Mouse (Mus musculus) embryo, embryonic 10 days (tissue): ENCODE results near the gene D6Ertd527e.

Experiments used
- DNase-seq: peaks from one replicate; pipeline ENCODE4 v3.0.0-alpha.2; 2015; ENCODE audit warnings: low spot score

Gene D6Ertd527e

GRCm38 (mm10) chr6:87111493-87111892, 6.9 kb downstream of the D6Ertd527e start:
- no peak for DNase-seq

GRCm38 (mm10) chr6:87112125-87112524, 7.6 kb downstream of the D6Ertd527e start:
- no peak for DNase-seq

GRCm38 (mm10) chr6:87115981-87116380, 11.4 kb downstream of the D6Ertd527e start:
- no peak for DNase-seq

GRCm38 (mm10) chr6:87116596-87116995, 12.1 kb downstream of the D6Ertd527e start:
- no peak for DNase-seq

GRCm38 (mm10) chr6:87119066-87119837, 14.7 kb downstream of the D6Ertd527e start:
- no peak for DNase-seq

- no peak for DNase-seq
Measured at GRCm38 (mm10) chr6:87119975-87120374, 15.4 kb downstream of the D6Ertd527e start.

- DNase-seq: no peak
Measured at GRCm38 (mm10) chr6:87120661-87121060, 16.1 kb downstream of the D6Ertd527e start.

- DNase-seq: no peak
Measured at GRCm38 (mm10) chr6:87121961-87122360, 17.4 kb downstream of the D6Ertd527e start.

GRCm38 (mm10) chr6:87123406-87123805, 18.9 kb downstream of the D6Ertd527e start:
- DNase-seq: no peak

- DNase-seq: no peak
Measured at GRCm38 (mm10) chr6:87123973-87124372, 19.4 kb downstream of the D6Ertd527e start.

- DNase-seq: peak; percentile 44
Measured at GRCm38 (mm10) chr6:87127049-87127753, 22.7 kb downstream of the D6Ertd527e start.

- no peak for DNase-seq
Measured at GRCm38 (mm10) chr6:87129861-87130260, 25.3 kb downstream of the D6Ertd527e start.

- DNase-seq: no peak
Measured at GRCm38 (mm10) chr6:87130628-87131027, 26.1 kb downstream of the D6Ertd527e start.

GRCm38 (mm10) chr6:87131078-87131477, 26.5 kb downstream of the D6Ertd527e start:
- no peak for DNase-seq

- no peak for DNase-seq
Measured at GRCm38 (mm10) chr6:87133520-87133919, 29.0 kb downstream of the D6Ertd527e start.

GRCm38 (mm10) chr6:87133966-87134546, 29.5 kb downstream of the D6Ertd527e start:
- DNase-seq: no peak

GRCm38 (mm10) chr6:87138479-87138878, 33.9 kb downstream of the D6Ertd527e start:
- no peak for DNase-seq

GRCm38 (mm10) chr6:87139796-87140553, 35.4 kb downstream of the D6Ertd527e start:
- DNase-seq: no peak

- DNase-seq: no peak
Measured at GRCm38 (mm10) chr6:87142239-87142638, 37.7 kb downstream of the D6Ertd527e start.

GRCm38 (mm10) chr6:87143594-87143993, 39.0 kb downstream of the D6Ertd527e start:
- no peak for DNase-seq

GRCm38 (mm10) chr6:87147921-87148320, 43.4 kb downstream of the D6Ertd527e start:
- DNase-seq: no peak

GRCm38 (mm10) chr6:87150471-87150870, 45.9 kb downstream of the D6Ertd527e start:
- DNase-seq: no peak
